ENCODE assay signal across 17 mouse cellular contexts in the genomic region with DNA sequence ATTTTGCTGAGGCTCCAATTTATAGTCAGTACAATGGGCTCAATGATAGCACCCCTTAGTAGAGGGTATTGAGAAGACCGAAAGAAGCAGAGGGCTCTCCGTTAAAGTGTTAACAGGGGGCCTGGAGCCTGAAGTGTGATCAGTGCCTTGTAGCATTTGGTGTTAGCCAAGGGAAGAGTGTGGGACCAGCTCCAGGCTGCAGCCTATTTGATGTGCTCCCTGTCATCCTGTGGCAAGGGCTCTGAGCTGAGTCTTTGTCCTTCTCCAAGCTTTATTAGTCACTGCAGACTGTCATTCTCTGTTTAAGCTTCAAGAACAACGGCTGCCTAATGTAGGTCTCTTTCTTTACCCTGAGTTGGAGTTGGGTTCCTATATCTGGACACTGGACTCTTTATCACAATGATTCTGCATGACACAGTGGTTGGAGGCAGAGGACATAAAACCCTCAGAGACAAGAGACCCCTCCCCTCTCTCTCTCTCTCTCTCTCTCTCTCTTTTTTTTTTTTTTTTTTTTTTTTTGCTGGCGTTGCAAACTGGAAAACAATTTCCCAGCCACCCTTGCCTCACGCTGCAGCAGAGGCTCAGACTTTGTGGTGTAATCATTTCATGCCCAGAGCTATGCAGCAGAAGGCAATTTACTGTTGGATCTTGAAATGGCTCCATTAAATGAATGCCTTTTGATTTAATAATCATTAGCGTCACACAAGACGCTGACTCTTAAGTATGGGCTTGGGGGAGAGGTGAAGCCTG. TPM values are rescaled to one million over a fixed set of nuclear protein-coding genes. Genes with fewer than 3 reads are reported as not detected.
A peak's percentile ranks its signal among the peaks of the same experiment; 100 is the strongest.
DNase-seq lines count a peak whose midpoint lies in the region; ATAC-seq lines count a peak whose summit lies in the region.
"Had no signal": no experiment of that assay in that cellular context is flagged by ENCODE, and none has a peak within 500 bp of the region (broad histone marks: within the 10 kb centered on the region; RNA-seq: fewer than 3 reads in every experiment).

No protein-coding gene starts in this region.

- H3K4me3 ChIP-seq in forebrain, embryonic 14.5 days (ENCODE audit: low read depth, low read length) = no peak overlapping the region
- H3K4me3 ChIP-seq in forebrain, embryonic 10.5 days = no peak overlapping the region
- no peak overlapping the region for H3K4me3 ChIP-seq in hindbrain, embryonic 13.5 days
- no peak overlapping the region for H3K4me3 ChIP-seq in hindbrain, embryonic 11.5 days (ENCODE audit: low read depth, low read length)
- no peak overlapping the region for H3K4me3 ChIP-seq in hindbrain, embryonic 14.5 days (replicated peaks; ENCODE audit: low read length)
- H3K4me3 ChIP-seq: embryonic facial prominence, embryonic 13.5 days; heart, embryonic 15.5 days; megakaryocyte, embryonic 14.5 days had no signal

- no peaks in the 10 kb centered on the region for H3K4me1 ChIP-seq in forebrain, embryonic 14.5 days (ENCODE audit: control insufficient read depth, insufficient read depth, low read length)
- peaks cover 4% of the 10 kb centered on the region; the same call in 1 of the 2 replicates for H3K4me1 ChIP-seq in forebrain, embryonic 10.5 days
- peaks cover 12% of the 10 kb centered on the region for H3K4me1 ChIP-seq in hindbrain, embryonic 13.5 days (replicated peaks)
- no peaks in the 10 kb centered on the region for H3K4me1 ChIP-seq in hindbrain, embryonic 11.5 days (replicated peaks; ENCODE audit: control insufficient read depth, insufficient read depth, low read length)
- H3K4me1 ChIP-seq in hindbrain, embryonic 14.5 days (replicated peaks; ENCODE audit: control insufficient read depth, insufficient read depth, low read length) = 0 out of 2 replicates have a peak, but pooled peaks cover 8% of the 10 kb centered on the region
- H3K4me1 ChIP-seq: megakaryocyte, embryonic 14.5 days had no signal

- H3K27ac ChIP-seq in forebrain, embryonic 14.5 days (ENCODE audit: low read depth, low read length) = no peak overlapping the region
- no peak overlapping the region for H3K27ac ChIP-seq in forebrain, embryonic 10.5 days
- H3K27ac ChIP-seq in hindbrain, embryonic 13.5 days = peak overlapping the region; percentile 74
- H3K27ac ChIP-seq in hindbrain, embryonic 11.5 days (ENCODE audit: low read depth, low read length) = no peak overlapping the region
- peak overlapping the region; percentile 57; the same call in 1 of the 2 replicates for H3K27ac ChIP-seq in hindbrain, embryonic 14.5 days
- H3K27ac ChIP-seq: embryonic facial prominence, embryonic 13.5 days; stomach, postnatal 0 days had no signal

- WGBS in forebrain, embryonic 14.5 days = 60% methylated on average over 7 of the region's 7 CpGs
- 81% methylated on average over 7 of the region's 7 CpGs for WGBS in forebrain, embryonic 10.5 days
- WGBS in hindbrain, embryonic 13.5 days = 50% methylated on average over 7 of the region's 7 CpGs
- WGBS in hindbrain, embryonic 11.5 days = 76% methylated on average over 7 of the region's 7 CpGs
- WGBS in hindbrain, embryonic 14.5 days = 56% methylated on average over 7 of the region's 7 CpGs

- DNase-seq in forebrain, embryonic 14.5 days (ENCODE audit: low spot score) = peak; percentile 10
- DNase-seq in forebrain, embryonic 10.5 days (ENCODE audit: extremely low spot score, low spot score) = no peak
- DNase-seq in hindbrain, embryonic 11.5 days (ENCODE audit: low spot score) = no peak
- DNase-seq in Muller cell, postnatal 12 days (ENCODE audit: inconsistent ontology term) = peak; percentile 82
- DNase-seq in hindbrain, embryonic 14.5 days (ENCODE audit: low spot score) = no peak
- DNase-seq in right cerebral cortex, postnatal 25 days = no peak
- DNase-seq in embryo, embryonic 11 days = no peak
- DNase-seq: thymus, postnatal 36 days had no signal

- no peak overlapping the region for H3K4me2 ChIP-seq in forebrain, embryonic 14.5 days (ENCODE audit: low read length)
- no peak overlapping the region for H3K4me2 ChIP-seq in hindbrain, embryonic 13.5 days
- H3K4me2 ChIP-seq in hindbrain, embryonic 11.5 days (replicated peaks; ENCODE audit: low read depth, low read length) = no peak overlapping the region
- H3K4me2 ChIP-seq in hindbrain, embryonic 14.5 days (replicated peaks) = no peak overlapping the region
- H3K4me2 ChIP-seq: embryonic facial prominence, embryonic 13.5 days; heart, embryonic 15.5 days; liver, embryonic 11.5 days had no signal

- H3K9ac ChIP-seq in forebrain, embryonic 14.5 days (ENCODE audit: low read length) = no peak overlapping the region
- H3K9ac ChIP-seq in hindbrain, embryonic 13.5 days = no peak overlapping the region
- H3K9ac ChIP-seq in hindbrain, embryonic 11.5 days (ENCODE audit: low read depth, low read length) = no peak overlapping the region
- 0 out of 2 replicates have a peak overlapping the region, but pooled peaks have one; percentile 0 for H3K9ac ChIP-seq in hindbrain, embryonic 14.5 days
- H3K9ac ChIP-seq: embryonic facial prominence, embryonic 13.5 days; heart, embryonic 15.5 days had no signal

- H3K36me3 ChIP-seq in forebrain, embryonic 14.5 days (ENCODE audit: control insufficient read depth, insufficient read depth, low read length) = no peaks in the 10 kb centered on the region
- no peaks in the 10 kb centered on the region for H3K36me3 ChIP-seq in forebrain, embryonic 10.5 days (replicated peaks)
- H3K36me3 ChIP-seq in hindbrain, embryonic 13.5 days = no peaks in the 10 kb centered on the region
- H3K36me3 ChIP-seq in hindbrain, embryonic 11.5 days (ENCODE audit: control insufficient read depth, insufficient read depth, low read length) = no peaks in the 10 kb centered on the region
- H3K36me3 ChIP-seq in hindbrain, embryonic 14.5 days (replicated peaks; ENCODE audit: control insufficient read depth, insufficient read depth) = no peaks in the 10 kb centered on the region
- H3K36me3 ChIP-seq: embryonic facial prominence, embryonic 13.5 days; heart, embryonic 15.5 days had no signal

- no peak; the same call in 1 of the 2 replicates for ATAC-seq in forebrain, embryonic 14.5 days
- ATAC-seq in hindbrain, embryonic 13.5 days (ENCODE audit: low FRiP score) = peak; percentile 66; the same call in 1 of the 2 replicates
- no peak for ATAC-seq in hindbrain, embryonic 11.5 days (ENCODE audit: low FRiP score)
- peak; percentile 57 for ATAC-seq in hindbrain, embryonic 14.5 days (ENCODE audit: low FRiP score)
- ATAC-seq: intestine, postnatal 0 days had no signal

- no peaks in the 10 kb centered on the region for H3K9me3 ChIP-seq in forebrain, embryonic 14.5 days (replicated peaks; ENCODE audit: control insufficient read depth, low read length)
- no peaks in the 10 kb centered on the region for H3K9me3 ChIP-seq in forebrain, embryonic 10.5 days
- no peaks in the 10 kb centered on the region for H3K9me3 ChIP-seq in hindbrain, embryonic 13.5 days
- H3K9me3 ChIP-seq in hindbrain, embryonic 11.5 days (ENCODE audit: control insufficient read depth, low read length) = no peaks in the 10 kb centered on the region
- H3K9me3 ChIP-seq in hindbrain, embryonic 14.5 days (ENCODE audit: control insufficient read depth, low read length) = no peaks in the 10 kb centered on the region
- H3K9me3 ChIP-seq: embryonic facial prominence, embryonic 13.5 days; heart, embryonic 15.5 days had no signal

- H3K27me3 ChIP-seq in forebrain, embryonic 14.5 days (replicated peaks; ENCODE audit: control insufficient read depth, insufficient read depth, low read length) = no peaks in the 10 kb centered on the region
- no peaks in the 10 kb centered on the region for H3K27me3 ChIP-seq in forebrain, embryonic 10.5 days (ENCODE audit: poor library complexity, severe bottlenecking)
- no peaks in the 10 kb centered on the region for H3K27me3 ChIP-seq in hindbrain, embryonic 13.5 days
- no peaks in the 10 kb centered on the region for H3K27me3 ChIP-seq in hindbrain, embryonic 11.5 days (ENCODE audit: control insufficient read depth, insufficient read depth, low read length)
- H3K27me3 ChIP-seq in hindbrain, embryonic 14.5 days (ENCODE audit: control insufficient read depth, insufficient read depth, low read length) = no peaks in the 10 kb centered on the region
- H3K27me3 ChIP-seq: embryonic facial prominence, embryonic 13.5 days; heart, embryonic 15.5 days had no signal

RNA-seq across cellular contexts. Expression of a gene that starts 41.9 kb away (rescaled TPM):
- not detected in 2 replicates for polyA plus RNA-seq in forebrain, embryonic 14.5 days (2014; fragmentation: Nextera tagmentation; extraction: Ambion mirVana)
- polyA plus RNA-seq in forebrain, embryonic 10.5 days (2016; fragmentation: Nextera tagmentation; extraction: Ambion mirVana) = not detected in 2 replicates
- not detected in 2 replicates for polyA plus RNA-seq in hindbrain, embryonic 13.5 days (2015; fragmentation: Nextera tagmentation; extraction: Ambion mirVana)
- not detected in 2 replicates for polyA plus RNA-seq in hindbrain, embryonic 11.5 days (2014; fragmentation: Nextera tagmentation; extraction: Ambion mirVana)
- polyA plus RNA-seq in hindbrain, embryonic 14.5 days (2014; fragmentation: Nextera tagmentation; extraction: Ambion mirVana) = not detected in 2 replicates
- polyA plus RNA-seq: embryonic facial prominence, embryonic 13.5 days; heart, embryonic 15.5 days; intestine, postnatal 0 days; liver, embryonic 11.5 days; lung, embryonic 16.5 days; spleen, adult 2 months; stomach, postnatal 0 days had no signal

Comparison
In these comparisons a context has a peak if more than half of its experiments do, and no peak if none do; other contexts are left out.
1. ATAC-seq: peak in hindbrain, embryonic 13.5 days (single experiment) and hindbrain, embryonic 14.5 days (single experiment); none in forebrain, embryonic 14.5 days (single experiment) and hindbrain, embryonic 11.5 days (single experiment).
2. DNase-seq: peak in forebrain, embryonic 14.5 days (single experiment) and Muller cell, postnatal 12 days (single experiment); none in forebrain, embryonic 10.5 days (single experiment), hindbrain, embryonic 11.5 days (single experiment), hindbrain, embryonic 14.5 days (single experiment), right cerebral cortex, postnatal 25 days (single experiment) and embryo, embryonic 11 days (single experiment).
3. H3K27ac ChIP-seq: peak in hindbrain, embryonic 13.5 days (single experiment) and hindbrain, embryonic 14.5 days (single experiment); none in forebrain, embryonic 14.5 days (single experiment), forebrain, embryonic 10.5 days (single experiment) and hindbrain, embryonic 11.5 days (single experiment).